Mouse (Mus musculus): ENCODE data around the gene Cpm. TPM values are rescaled to one million over a fixed set of nuclear protein-coding genes. Genes with fewer than 3 reads are reported as not detected.

Gene Cpm
- polyA plus RNA-seq, 1 experiment = 13.6 TPM

DNA sequence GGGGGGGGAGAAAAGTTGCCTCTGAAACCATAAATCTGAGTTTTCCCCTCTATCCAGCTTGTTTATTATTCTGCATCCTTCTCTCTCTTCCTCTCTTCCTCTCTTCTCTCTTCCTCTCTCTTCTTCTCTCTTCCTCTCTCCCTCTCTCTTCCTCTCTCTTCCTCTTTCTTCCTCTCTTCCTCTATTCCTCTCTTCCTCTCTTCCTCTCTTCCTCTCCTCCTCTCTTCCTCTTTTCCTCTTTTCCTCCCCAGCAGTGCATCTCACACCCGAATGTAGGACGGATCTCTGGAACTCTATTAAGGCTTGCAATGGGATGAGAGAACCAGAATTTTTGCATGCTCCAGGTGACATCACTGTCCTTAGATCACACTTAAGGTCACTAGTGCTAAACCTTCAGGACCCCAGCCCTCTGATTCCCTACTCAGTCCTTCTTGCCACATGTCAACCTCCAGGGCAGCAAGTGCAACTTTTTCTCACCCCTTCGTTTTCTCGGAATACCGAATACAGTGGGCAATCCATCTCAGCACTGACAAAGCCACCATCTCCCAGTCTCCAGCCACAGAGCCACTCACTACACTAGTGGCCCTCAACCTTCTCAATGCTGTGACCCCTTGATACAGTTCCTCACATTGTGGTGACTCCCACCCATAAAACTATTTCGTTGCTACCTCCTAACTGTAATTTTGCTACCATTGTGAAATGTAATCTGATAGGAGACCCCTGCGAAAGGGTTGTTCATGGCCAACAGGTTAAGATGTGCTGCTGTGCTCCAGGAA, 2.3 kb upstream of the Cpm start:
- no peak overlapping the region for H3K4me3 ChIP-seq (replicated peaks; ENCODE audit: insufficient read depth, low read depth, low read length)
- H3K27ac ChIP-seq (ENCODE audit: insufficient read depth, low read length) = no peak overlapping the region
- peaks cover 4% of the 10 kb centered on the region; the same call in 1 of the 2 replicates for H3K4me1 ChIP-seq (ENCODE audit: control insufficient read depth, insufficient read depth, low read length)
- no peak for DNase-seq
- H3K27me3 ChIP-seq (ENCODE audit: control insufficient read depth, insufficient read depth, low read length) = peaks cover 4% of the 10 kb centered on the region; the same call in 1 of the 2 replicates
- WGBS = 84% methylated on average over 7 of the region's 7 CpGs
- TF ChIP-seq POLR2A (IDR thresholded peaks at IDR 0.05; ENCODE audit: borderline replicate concordance, insufficient read depth, low read length) (no peak), CTCF (IDR thresholded peaks at IDR 0.05; ENCODE audit: borderline replicate concordance, insufficient read depth, low read depth, low read length) (no peak)

DNA sequence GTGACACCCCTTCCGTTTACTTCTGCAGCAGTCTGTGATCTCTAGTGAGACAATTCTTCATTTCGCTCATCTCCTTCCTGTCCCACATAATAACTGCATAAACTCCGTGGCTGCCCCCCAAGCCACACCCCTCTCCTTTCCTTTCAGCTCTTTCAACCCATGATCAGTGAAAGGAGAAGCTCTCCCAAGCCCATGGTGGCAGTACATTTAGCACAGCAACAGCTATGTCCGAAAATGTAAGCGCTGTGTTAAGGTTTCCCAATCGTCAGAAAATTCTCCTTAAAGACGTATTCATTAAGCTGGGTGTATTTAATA, 1.7 kb upstream of the Cpm start:
- 53% methylated on average over 7 of the region's 7 CpGs for WGBS
- no peak overlapping the region for H3K4me3 ChIP-seq (replicated peaks; ENCODE audit: insufficient read depth, low read depth, low read length)
- no peak for TF ChIP-seq CTCF (IDR thresholded peaks at IDR 0.05; ENCODE audit: borderline replicate concordance, insufficient read depth, low read depth, low read length)
- TF ChIP-seq POLR2A (IDR thresholded peaks at IDR 0.05; ENCODE audit: borderline replicate concordance, insufficient read depth, low read length) = no peak
- peaks cover 4% of the 10 kb centered on the region; the same call in 1 of the 2 replicates for H3K27me3 ChIP-seq (ENCODE audit: control insufficient read depth, insufficient read depth, low read length)
- H3K4me1 ChIP-seq (ENCODE audit: control insufficient read depth, insufficient read depth, low read length) = peaks cover 4% of the 10 kb centered on the region; the same call in 1 of the 2 replicates
- no peak for DNase-seq
- no peak overlapping the region for H3K27ac ChIP-seq (ENCODE audit: insufficient read depth, low read length)

DNA sequence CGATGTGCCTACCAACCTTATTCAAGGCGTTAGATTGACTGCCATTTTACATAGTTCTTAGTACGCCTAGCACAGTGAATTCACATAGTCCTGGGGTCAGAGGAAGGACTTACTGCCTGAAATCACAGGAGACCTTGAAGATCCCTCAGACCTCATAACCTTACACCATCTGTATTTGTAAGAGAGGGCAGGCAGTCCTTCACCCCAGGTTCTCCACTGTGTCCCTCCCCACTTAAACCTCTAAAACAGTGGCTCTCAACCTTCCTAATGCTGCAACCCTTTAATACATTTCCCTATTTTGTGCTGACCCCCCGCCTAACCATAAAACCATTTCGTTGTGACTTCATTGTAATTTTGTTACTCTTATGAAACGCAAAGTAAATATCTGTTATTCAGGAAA, 1.4 kb upstream of the Cpm start:
- Histone ChIP-seq H3K4me1 (ENCODE audit: control insufficient read depth, insufficient read depth, low read length) (peaks cover 4% of the 10 kb centered on the region; the same call in 1 of the 2 replicates), H3K4me3 (replicated peaks; ENCODE audit: insufficient read depth, low read depth, low read length) (no peak overlapping the region), H3K27me3 (ENCODE audit: control insufficient read depth, insufficient read depth, low read length) (peaks cover 4% of the 10 kb centered on the region; the same call in 1 of the 2 replicates), H3K27ac (ENCODE audit: insufficient read depth, low read length) (no peak overlapping the region)
- no peak for TF ChIP-seq CTCF (IDR thresholded peaks at IDR 0.05; ENCODE audit: borderline replicate concordance, insufficient read depth, low read depth, low read length)
- no peak for TF ChIP-seq POLR2A (IDR thresholded peaks at IDR 0.05; ENCODE audit: borderline replicate concordance, insufficient read depth, low read length)
- DNase-seq = no peak
- 45% methylated on average over 6 of the region's 6 CpGs for WGBS

DNA sequence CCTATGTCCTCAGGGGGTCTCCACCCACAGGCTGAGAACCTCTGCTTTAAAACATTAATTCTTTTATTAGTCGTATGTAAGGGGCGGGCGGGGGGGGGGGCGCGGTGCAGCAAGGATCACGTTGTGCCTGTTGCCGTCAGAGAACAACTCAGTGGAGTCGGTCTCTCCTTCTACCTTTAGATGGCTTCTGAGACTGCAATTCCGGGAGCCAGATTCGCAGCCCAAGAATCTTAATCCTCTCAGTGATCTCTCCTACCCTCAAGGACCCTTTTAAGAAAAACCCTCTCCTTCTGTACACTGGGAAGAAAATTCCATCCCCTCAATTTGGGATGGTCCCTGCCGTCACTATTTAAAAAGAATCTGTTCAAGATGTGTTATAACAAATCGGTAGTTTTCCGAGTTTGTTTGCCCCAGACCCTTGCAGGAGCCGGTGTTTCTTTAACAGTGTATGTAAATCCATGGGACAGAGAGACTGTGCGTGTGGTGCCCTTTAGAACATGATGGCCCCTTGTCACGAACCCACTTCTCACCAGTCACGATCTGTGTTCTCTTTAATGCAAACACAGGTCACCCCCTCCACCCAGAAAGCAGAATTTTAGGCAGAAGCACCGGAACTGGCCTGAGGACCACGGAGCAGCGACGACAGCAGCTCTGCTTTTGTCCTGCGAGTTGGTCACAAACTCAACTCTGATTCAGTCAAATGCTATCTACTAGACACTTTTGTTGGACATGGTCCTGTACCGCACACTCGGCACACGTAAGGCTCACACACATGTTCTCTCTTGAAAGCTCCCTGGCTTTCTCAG, 734 bp upstream of the Cpm start:
- Histone ChIP-seq H3K4me3 (replicated peaks; ENCODE audit: insufficient read depth, low read depth, low read length) (no peak overlapping the region), H3K4me1 (ENCODE audit: control insufficient read depth, insufficient read depth, low read length) (peaks cover 4% of the 10 kb centered on the region; the same call in 1 of the 2 replicates), H3K27ac (ENCODE audit: insufficient read depth, low read length) (no peak overlapping the region), H3K27me3 (ENCODE audit: control insufficient read depth, insufficient read depth, low read length) (peaks cover 4% of the 10 kb centered on the region; the same call in 1 of the 2 replicates)
- TF ChIP-seq POLR2A (IDR thresholded peaks at IDR 0.05; ENCODE audit: borderline replicate concordance, insufficient read depth, low read length) (no peak), CTCF (IDR thresholded peaks at IDR 0.05; ENCODE audit: borderline replicate concordance, insufficient read depth, low read depth, low read length) (no peak)
- no peak for DNase-seq
- WGBS = 3% methylated on average over 25 of the region's 25 CpGs

DNA sequence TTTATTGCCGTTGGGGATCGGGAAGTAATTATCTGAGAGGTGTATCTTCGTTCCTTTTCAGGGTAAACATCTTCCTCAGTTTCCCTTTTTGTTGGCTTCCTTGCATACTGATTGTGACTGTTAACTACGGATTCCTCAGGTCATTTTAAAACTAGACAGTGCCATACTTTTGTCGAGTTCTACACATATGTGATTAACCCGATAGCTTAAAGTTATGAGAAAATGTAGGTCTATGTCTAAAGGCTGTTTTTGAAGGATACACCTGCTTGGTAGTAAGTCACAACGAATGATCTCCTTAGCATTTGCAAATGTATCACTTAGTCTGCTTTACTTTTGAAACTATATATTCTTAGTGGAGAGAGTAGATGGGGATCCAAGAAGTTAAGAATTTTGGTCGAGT, 876 bp downstream of the Cpm start:
- H3K27ac ChIP-seq (ENCODE audit: insufficient read depth, low read length) = no peak overlapping the region
- 23% methylated on average over 8 of the region's 8 CpGs for WGBS
- TF ChIP-seq CTCF (IDR thresholded peaks at IDR 0.05; ENCODE audit: borderline replicate concordance, insufficient read depth, low read depth, low read length) (no peak), POLR2A (IDR thresholded peaks at IDR 0.05; ENCODE audit: borderline replicate concordance, insufficient read depth, low read length) (no peak)
- H3K4me3 ChIP-seq (replicated peaks; ENCODE audit: insufficient read depth, low read depth, low read length) = no peak overlapping the region
- H3K4me1 ChIP-seq (ENCODE audit: control insufficient read depth, insufficient read depth, low read length) = peaks cover 4% of the 10 kb centered on the region; the same call in 1 of the 2 replicates
- DNase-seq = no peak
- H3K27me3 ChIP-seq (ENCODE audit: control insufficient read depth, insufficient read depth, low read length) = peaks cover 4% of the 10 kb centered on the region; the same call in 1 of the 2 replicates

DNA sequence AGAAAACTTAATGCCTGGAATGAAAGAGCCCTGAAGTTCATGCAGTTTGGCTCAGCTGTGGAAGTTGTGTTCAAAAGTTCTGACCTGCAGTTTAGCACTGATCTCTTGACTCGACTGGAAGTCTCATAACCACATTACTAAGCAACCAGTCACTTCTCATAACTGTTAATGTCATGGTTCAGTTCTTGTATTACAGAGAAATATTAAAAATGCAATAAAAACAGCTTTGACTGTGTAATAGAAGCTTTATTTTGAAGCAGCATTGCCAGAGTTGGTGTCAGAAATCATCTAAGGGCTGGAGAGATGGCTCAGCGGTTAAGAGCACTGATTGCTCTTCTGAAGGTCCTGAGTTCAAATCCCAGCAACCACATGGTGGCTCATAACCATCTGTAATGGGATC, 1.5 kb downstream of the Cpm start:
- TF ChIP-seq POLR2A (IDR thresholded peaks at IDR 0.05; ENCODE audit: borderline replicate concordance, insufficient read depth, low read length) (no peak), CTCF (IDR thresholded peaks at IDR 0.05; ENCODE audit: borderline replicate concordance, insufficient read depth, low read depth, low read length) (no peak)
- 61% methylated on average over 2 of the region's 2 CpGs for WGBS
- H3K27ac ChIP-seq (ENCODE audit: insufficient read depth, low read length) = no peak overlapping the region
- DNase-seq = no peak
- H3K4me3 ChIP-seq (replicated peaks; ENCODE audit: insufficient read depth, low read depth, low read length) = no peak overlapping the region
- peaks cover 4% of the 10 kb centered on the region; the same call in 1 of the 2 replicates for H3K27me3 ChIP-seq (ENCODE audit: control insufficient read depth, insufficient read depth, low read length)
- H3K4me1 ChIP-seq (ENCODE audit: control insufficient read depth, insufficient read depth, low read length) = peaks cover 4% of the 10 kb centered on the region; the same call in 1 of the 2 replicates

DNA sequence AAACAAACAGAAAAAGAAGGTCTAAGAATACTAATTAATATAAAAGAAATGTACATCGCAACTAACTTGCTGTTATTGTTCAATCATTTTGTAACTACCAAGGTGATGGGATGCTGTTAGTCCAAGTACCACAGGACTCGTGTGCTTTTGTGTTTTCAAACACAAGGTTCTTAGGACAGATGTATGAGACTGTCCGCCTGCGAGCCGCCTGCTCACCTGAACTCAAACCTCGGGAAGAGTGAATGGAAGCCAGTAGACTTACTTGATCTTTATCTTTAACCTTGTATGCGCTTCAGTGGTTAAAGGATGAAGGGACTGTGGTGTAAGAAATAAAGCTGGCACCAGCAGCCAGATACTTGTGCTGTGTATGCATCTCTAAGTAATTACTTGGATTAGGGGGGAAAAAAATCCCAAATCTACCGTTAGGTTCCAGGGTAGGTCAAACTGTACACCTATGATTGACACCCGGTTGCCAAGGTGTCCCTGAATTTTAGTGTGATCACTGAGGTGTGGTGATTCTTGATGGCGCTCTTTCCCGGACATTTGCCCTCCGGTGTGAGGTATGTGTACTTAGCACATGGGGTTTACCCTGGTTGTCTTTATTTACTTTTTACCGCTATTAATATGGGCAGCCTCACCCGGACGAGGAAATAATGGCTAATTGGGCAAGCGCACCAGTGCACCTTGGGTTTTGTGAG, 2.4 kb downstream of the Cpm start:
- DNase-seq = no peak
- Histone ChIP-seq H3K27ac (ENCODE audit: insufficient read depth, low read length) (no peak overlapping the region), H3K4me1 (ENCODE audit: control insufficient read depth, insufficient read depth, low read length) (peaks cover 4% of the 10 kb centered on the region; the same call in 1 of the 2 replicates), H3K4me3 (replicated peaks; ENCODE audit: insufficient read depth, low read depth, low read length) (no peak overlapping the region), H3K27me3 (ENCODE audit: control insufficient read depth, insufficient read depth, low read length) (peaks cover 4% of the 10 kb centered on the region; the same call in 1 of the 2 replicates)
- TF ChIP-seq POLR2A (IDR thresholded peaks at IDR 0.05; ENCODE audit: borderline replicate concordance, insufficient read depth, low read length) = no peak
- TF ChIP-seq CTCF (IDR thresholded peaks at IDR 0.05; ENCODE audit: borderline replicate concordance, insufficient read depth, low read depth, low read length) = no peak
- whole genome bisulfite sequencing = 89% methylated on average over 16 of the region's 16 CpGs

Measured in cerebellum, adult 2 months (tissue).